Mouse (Mus musculus): ENCODE results near the gene Vmn1r169.
"Not testable (repeated sequence)": the region's sequence is repeated elsewhere in the genome, so short reads cannot be mapped to it uniquely, and the experiment has no call there.

GRCm38 (mm10) chr7:23605875-23606274 lies 30.5 kb downstream of the Vmn1r169 start, which contains the start of gene Vmn1r170:
- not testable (repeated sequence) for TF ChIP-seq POLR2A (IDR thresholded peaks at IDR 0.05; ENCODE audit: borderline replicate concordance, extremely low read depth, low read depth, low read length); CTCF (IDR thresholded peaks at IDR 0.05; ENCODE audit: insufficient read depth, low read length)

Measured in lung, adult 2 months (tissue).